Mouse (Mus musculus): Measurements from ENCODE around the gene Snx12.

DNA sequence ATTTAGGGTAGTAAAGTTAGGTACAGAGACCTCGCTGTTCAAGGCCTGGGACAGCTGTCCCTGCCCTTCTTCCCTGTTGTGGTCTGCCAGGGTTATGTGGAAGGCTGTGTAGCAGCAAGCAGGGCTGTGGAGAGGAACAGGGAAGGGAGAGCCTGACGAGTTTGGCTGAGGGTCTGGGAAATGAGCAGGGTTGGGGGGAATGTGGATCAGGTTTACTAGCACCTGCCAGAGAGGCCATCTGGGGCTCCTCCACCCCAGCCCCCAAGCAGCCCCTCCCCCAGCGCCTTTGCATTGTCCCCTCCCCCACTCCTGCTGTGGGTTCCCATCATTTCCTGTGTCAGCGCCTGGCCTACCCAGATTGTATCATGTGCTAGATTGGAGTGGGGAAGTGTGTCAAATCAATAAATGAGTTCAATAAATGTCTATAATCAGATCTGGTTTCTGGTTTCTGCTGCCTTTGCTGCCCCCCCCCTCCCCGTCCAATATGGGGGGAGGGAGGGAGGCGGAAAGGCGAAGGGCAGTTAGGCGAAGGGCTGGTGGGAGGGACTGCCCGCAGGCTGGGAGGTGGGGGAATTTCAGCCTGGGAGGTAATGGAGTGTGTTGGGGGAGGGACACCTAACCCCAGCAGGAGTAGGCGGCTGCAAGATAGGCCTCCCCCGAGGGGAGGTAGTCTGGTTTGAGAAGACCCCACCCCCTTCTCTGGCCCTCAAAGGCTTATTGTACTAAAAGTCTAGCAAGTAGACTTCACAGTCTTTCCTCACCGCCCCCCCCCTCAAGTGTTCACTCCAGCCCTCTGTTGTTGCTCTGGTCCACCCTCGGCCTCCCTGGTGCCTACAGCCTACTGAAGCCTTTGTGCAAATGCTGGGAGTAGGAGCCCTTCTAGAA lies 38.3 kb upstream of the Snx12 start:
- TF ChIP-seq GATA1 (IDR thresholded peaks at IDR 0.05; ENCODE audit: borderline replicate concordance, low read length) = no peak
- TF ChIP-seq FLI1 (IDR thresholded peaks at IDR 0.05; ENCODE audit: low read length) = no peak
